Mouse (Mus musculus): ENCODE results near the gene Map1b.

DNA sequence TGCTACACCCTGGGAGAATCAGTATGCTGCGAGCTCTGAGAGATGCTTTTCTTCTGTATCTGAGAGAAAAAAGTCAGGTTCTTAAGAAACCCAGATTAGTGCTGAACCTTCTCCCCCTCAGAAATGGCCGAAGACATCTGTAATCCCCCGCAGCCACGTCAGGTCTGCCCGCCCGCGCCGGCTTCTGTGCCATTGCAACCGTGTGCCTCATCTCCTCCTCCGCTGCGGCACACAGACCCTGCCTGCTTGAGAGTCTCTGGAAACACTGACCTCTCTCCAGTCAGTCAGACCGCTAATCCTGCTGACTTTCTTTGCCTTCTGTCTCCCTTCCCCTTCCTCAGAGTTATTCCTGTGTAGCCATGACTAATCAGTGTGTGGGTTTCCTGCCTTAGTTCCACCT is 120.8 kb downstream of the Map1b start:
- TF ChIP-seq GATA1 (IDR thresholded peaks at IDR 0.05; ENCODE audit: borderline replicate concordance, low read length) (no peak), FLI1 (IDR thresholded peaks at IDR 0.05; ENCODE audit: low read length) (no peak)
